Mouse (Mus musculus): ENCODE measurements around the gene Thsd4. TPM values are rescaled to one million over a fixed set of nuclear protein-coding genes. Genes with fewer than 3 reads are reported as not detected.

The Thsd4 gene
- total RNA-seq (2015) (not detected in 2 replicates), total RNA-seq (2017) (0.07 and 0.20 TPM in 2 replicates)

GRCm38 (mm10) chr9:60521806-60522264 lies at the start of gene Thsd4:
Thsd4 (minus strand) TSS chr9:60522046.
- 0 out of 2 replicates have a peak, but pooled peaks have one; percentile 38 for ATAC-seq (ENCODE audit: poor library complexity, severe bottlenecking)

- ATAC-seq (ENCODE audit: poor library complexity, severe bottlenecking), result no peak
Measured at GRCm38 (mm10) chr9:60571041-60571440, 49.2 kb upstream of the Thsd4 start.

GRCm38 (mm10) chr9:60569366-60569765 lies 47.5 kb upstream of the Thsd4 start:
- ATAC-seq (ENCODE audit: poor library complexity, severe bottlenecking), result no peak

GRCm38 (mm10) chr9:60563809-60564208 lies 42.0 kb upstream of the Thsd4 start:
- ATAC-seq (ENCODE audit: poor library complexity, severe bottlenecking), result no peak

- peak; percentile 52 for ATAC-seq (ENCODE audit: poor library complexity, severe bottlenecking)
Measured at GRCm38 (mm10) chr9:60562443-60563371, 40.9 kb upstream of the Thsd4 start.

- no peak for ATAC-seq (ENCODE audit: poor library complexity, severe bottlenecking)
Measured at GRCm38 (mm10) chr9:60561641-60562289, 39.9 kb upstream of the Thsd4 start.

- no peak for ATAC-seq (ENCODE audit: poor library complexity, severe bottlenecking)
Measured at GRCm38 (mm10) chr9:60558507-60558906, 36.7 kb upstream of the Thsd4 start.

GRCm38 (mm10) chr9:60551238-60551637 lies 29.4 kb upstream of the Thsd4 start:
- ATAC-seq (ENCODE audit: poor library complexity, severe bottlenecking), result no peak

- ATAC-seq (ENCODE audit: poor library complexity, severe bottlenecking), result no peak
Measured at GRCm38 (mm10) chr9:60548182-60548581, 26.3 kb upstream of the Thsd4 start.

- no peak for ATAC-seq (ENCODE audit: poor library complexity, severe bottlenecking)
Measured at GRCm38 (mm10) chr9:60546169-60546568, 24.3 kb upstream of the Thsd4 start.

GRCm38 (mm10) chr9:60545361-60546096 lies 23.7 kb upstream of the Thsd4 start:
- no peak for ATAC-seq (ENCODE audit: poor library complexity, severe bottlenecking)

GRCm38 (mm10) chr9:60543422-60544015 lies 21.7 kb upstream of the Thsd4 start:
- no peak for ATAC-seq (ENCODE audit: poor library complexity, severe bottlenecking)

- ATAC-seq (ENCODE audit: poor library complexity, severe bottlenecking), result no peak
Measured at GRCm38 (mm10) chr9:60530310-60530709, 8.5 kb upstream of the Thsd4 start.

- ATAC-seq (ENCODE audit: poor library complexity, severe bottlenecking), result no peak
Measured at GRCm38 (mm10) chr9:60529348-60530243, 7.8 kb upstream of the Thsd4 start.

- no peak for ATAC-seq (ENCODE audit: poor library complexity, severe bottlenecking)
Measured at GRCm38 (mm10) chr9:60528269-60528668, 6.4 kb upstream of the Thsd4 start.

GRCm38 (mm10) chr9:60527836-60528235 lies 6.0 kb upstream of the Thsd4 start:
- ATAC-seq (ENCODE audit: poor library complexity, severe bottlenecking), result no peak

GRCm38 (mm10) chr9:60527051-60527450 lies 5.2 kb upstream of the Thsd4 start:
- no peak for ATAC-seq (ENCODE audit: poor library complexity, severe bottlenecking)

- no peak for ATAC-seq (ENCODE audit: poor library complexity, severe bottlenecking)
Measured at GRCm38 (mm10) chr9:60526195-60526594, 4.3 kb upstream of the Thsd4 start.

- no peak for ATAC-seq (ENCODE audit: poor library complexity, severe bottlenecking)
Measured at GRCm38 (mm10) chr9:60521143-60521542, 703 bp downstream of the Thsd4 start.

GRCm38 (mm10) chr9:60519601-60520000 lies 2.2 kb downstream of the Thsd4 start:
- ATAC-seq (ENCODE audit: poor library complexity, severe bottlenecking), result no peak
